Mouse (Mus musculus) heart, adult 9 months (tissue): ENCODE data around the gene Krtap13-1.
"Not testable (repeated sequence)": the region's sequence is repeated elsewhere in the genome, so short reads cannot be mapped to it uniquely, and the experiment has no call there.

ENCODE experiments used
- DNase-seq, 2 experiments: peaks; one replicate each; pipeline ENCODE4 v3.0.0; 2022; ENCODE audit warnings: low spot score in 2 of 2

Krtap13-1 gene

GRCm38 (mm10) chr16:88728812-88729275 is at the start of gene Krtap13-1:
Gene Krtap13-1, plus strand, starts transcription at chr16:88728862.
- no peak for DNase-seq

- no peak for DNase-seq
Observed at GRCm38 (mm10) chr16:88679099-88679498, 49.6 kb upstream of the Krtap13-1 start.

GRCm38 (mm10) chr16:88681282-88681681 is 47.4 kb upstream of the Krtap13-1 start:
- no peak for DNase-seq

DNA sequence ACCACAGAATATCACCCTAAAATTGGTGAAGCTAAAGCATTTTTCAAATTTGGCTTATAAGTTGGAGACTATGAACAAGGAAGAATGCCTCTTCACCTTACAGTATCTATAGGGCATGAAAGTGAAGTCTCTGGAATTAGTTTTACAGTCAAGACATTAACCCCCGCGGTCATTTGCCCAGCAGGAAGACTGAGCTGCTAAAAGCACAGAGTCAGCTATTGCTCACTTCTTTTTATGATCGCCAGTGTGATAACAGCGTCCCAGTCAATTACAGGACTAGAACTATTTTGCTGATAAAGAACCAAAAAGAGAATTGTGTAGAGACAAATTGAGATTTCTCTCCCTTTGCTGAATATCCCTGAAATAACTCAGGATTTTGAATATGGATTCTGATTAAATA is 32.4 kb upstream of the Krtap13-1 start:
- no peak for DNase-seq

GRCm38 (mm10) chr16:88701072-88701864 is 27.4 kb upstream of the Krtap13-1 start:
- no peak for DNase-seq

- DNase-seq: no peak
Observed at GRCm38 (mm10) chr16:88707496-88708012, 21.1 kb upstream of the Krtap13-1 start, which contains the start of gene 2310061N02Rik. Gene 2310061N02Rik, minus strand, starts transcription at chr16:88707962.

DNA sequence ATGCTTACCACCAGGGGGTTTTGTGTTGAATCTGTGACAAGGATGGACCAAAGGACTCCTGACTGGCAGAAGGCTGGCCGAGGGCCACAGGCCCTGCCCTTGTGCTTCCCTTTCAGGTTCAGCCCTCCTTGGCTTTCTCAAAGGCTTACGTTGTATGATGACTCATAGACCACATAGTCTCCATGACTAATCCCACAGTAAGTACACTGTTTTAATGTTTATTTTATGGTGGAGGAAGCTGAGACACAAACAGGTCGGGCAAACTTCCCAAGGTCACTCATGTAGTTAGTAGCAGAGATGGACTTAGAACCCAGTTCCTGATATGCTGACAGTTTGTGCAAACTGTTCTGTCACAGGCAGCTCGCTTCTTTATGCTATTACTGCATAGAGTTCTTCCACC is 17.9 kb upstream of the Krtap13-1 start:
- DNase-seq: no peak

- no peak for DNase-seq
Observed at GRCm38 (mm10) chr16:88711245-88711644, 17.4 kb upstream of the Krtap13-1 start.

DNA sequence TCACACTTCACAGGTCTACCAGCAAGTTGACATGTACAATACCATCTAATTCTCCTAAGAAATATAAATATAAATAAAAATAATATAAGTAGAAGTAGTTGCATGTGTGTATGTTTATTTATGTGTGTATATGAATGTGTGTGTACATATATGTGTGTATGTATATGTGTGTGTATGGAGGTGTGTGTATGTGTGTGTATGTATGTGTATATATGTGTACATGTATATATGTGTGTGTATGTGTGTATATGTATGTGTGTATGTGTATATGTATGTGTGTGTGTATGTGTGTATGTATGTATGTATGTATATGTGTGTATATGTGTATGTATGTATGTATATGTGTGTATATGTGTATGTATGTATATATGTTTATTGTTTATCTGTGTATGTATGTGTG is 12.1 kb upstream of the Krtap13-1 start:
- no peak for DNase-seq

DNA sequence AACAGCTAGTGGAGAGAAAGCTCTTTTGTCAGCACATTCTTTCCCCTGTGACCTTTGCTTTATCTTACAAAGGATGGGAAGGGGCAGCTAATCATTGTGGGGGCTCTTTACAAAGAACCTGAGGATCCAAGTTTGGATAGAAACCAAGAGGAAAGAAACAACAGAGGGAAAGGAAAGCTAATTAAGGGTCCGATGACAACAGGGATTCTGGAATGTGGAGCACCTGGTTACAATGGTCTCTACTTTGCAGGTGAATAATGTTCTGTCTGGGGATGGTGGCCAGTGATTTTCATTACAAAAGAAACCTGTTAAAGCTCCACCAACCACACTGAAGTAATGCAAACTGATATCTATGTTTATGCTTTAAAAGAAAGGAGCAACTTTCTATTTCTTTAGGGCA is 8.6 kb upstream of the Krtap13-1 start:
- DNase-seq: no peak

GRCm38 (mm10) chr16:88735391-88735790 is 6.7 kb downstream of the Krtap13-1 start:
- DNase-seq: no peak

GRCm38 (mm10) chr16:88744750-88745340 is 16.2 kb downstream of the Krtap13-1 start:
- no peak for DNase-seq

GRCm38 (mm10) chr16:88747943-88748342 is 19.3 kb downstream of the Krtap13-1 start:
- DNase-seq: no peak

DNA sequence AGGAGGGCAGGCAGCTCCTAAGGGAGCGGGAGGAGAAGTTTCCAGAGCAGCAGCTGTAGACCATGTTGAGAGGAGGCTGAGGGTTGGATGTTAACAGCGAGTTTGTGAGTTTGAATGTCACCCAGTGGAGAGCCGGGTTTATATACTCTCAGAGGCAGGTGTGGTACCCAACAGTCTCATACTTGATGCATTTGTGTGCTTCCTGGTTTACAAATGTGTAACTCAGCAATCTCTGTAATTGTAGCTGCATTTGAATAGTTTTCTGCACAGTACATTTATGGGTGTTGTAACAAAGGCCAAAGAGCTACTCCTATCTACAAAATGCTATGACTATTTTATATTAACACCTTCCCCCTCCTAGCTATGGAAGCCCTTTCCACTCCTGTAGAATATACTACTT is 22.9 kb downstream of the Krtap13-1 start, which contains the start of gene Krtap13:
Gene Krtap13 (minus strand): TSS at position 101 of the 400 bp plus-strand sequence.
- DNase-seq: not testable (repeated sequence)

DNA sequence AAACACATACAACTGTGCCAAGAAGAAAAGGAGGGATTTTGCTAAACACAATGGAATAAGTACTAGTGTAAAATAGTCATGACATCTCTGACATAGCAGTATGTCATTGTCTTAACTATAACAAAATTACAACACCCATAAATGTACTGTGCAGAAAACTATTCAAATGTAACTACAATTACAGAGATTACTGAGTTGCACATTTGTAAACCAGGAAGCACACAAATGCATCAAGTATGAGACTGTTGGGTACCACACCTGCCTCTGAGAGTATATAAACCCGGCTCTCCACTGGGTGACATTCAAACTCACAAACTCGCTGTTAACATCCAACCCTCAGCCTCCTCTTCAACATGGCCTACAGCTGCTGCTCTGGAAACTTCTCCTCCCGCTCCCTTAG is 29.9 kb downstream of the Krtap13-1 start, which contains the start of gene 2310034C09Rik:
Gene 2310034C09Rik (plus strand): TSS at position 301 of the 400 bp plus-strand sequence.
- not testable (repeated sequence) for DNase-seq

GRCm38 (mm10) chr16:88774106-88774505 is 45.4 kb downstream of the Krtap13-1 start, which contains the start of gene 2310057N15Rik:
Gene 2310057N15Rik, minus strand, starts transcription at chr16:88774206.
- DNase-seq: no peak

DNA sequence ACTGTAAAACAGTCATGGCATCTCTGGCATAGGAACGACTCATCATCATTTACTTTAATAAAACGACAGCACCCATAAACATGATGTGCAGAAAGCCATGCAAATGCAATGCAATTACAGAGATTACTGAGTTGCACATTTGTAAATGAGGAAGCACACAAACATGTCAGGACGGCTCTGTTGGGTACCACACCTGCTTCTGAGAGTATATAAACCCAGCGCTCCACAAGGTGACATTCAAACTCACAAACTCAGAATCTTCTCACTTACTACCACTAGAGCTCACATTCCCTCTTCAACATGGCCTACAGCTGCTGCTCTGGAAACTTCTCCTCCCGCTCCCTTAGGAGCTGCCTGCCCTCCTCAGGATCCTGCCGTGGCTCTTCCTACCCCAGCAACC is 48.9 kb downstream of the Krtap13-1 start, which contains the start of gene Gm5965:
Gene Gm5965 (plus strand): TSS at position 301 of the 400 bp plus-strand sequence.
- no peak for DNase-seq
